Mouse (Mus musculus): ENCODE results near the gene Mad2l2.

- TF ChIP-seq CTCF (IDR thresholded peaks at IDR 0.05; ENCODE audit: borderline replicate concordance, insufficient read depth, low read depth, low read length) (no peak), POLR2A (IDR thresholded peaks at IDR 0.05; ENCODE audit: borderline replicate concordance, insufficient read depth, low read length) (no peak)
Measured at GRCm38 (mm10) chr4:148154006-148154405, 23.8 kb downstream of the Mad2l2 start.

Measured in cerebellum, adult 2 months (tissue).